Mouse (Mus musculus): Measurements from ENCODE around the gene Foxc1. TPM values are rescaled to one million over a fixed set of nuclear protein-coding genes. Genes with fewer than 3 reads are reported as not detected.
A peak's percentile ranks its signal among the peaks of the same experiment; 100 is the strongest.

Gene Foxc1
- total RNA-seq, 2 experiments from 2014 or later: 6.7 to 6.9 TPM

- no peak for DNase-seq
Observed at GRCm38 (mm10) chr13:31805831-31806427, 504 bp upstream of the Foxc1 start.

- DNase-seq: peak; percentile 62
Observed at GRCm38 (mm10) chr13:31806890-31807735, 680 bp downstream of the Foxc1 start.

- peak; percentile 53 for DNase-seq
Observed at GRCm38 (mm10) chr13:31807736-31808115, 1.3 kb downstream of the Foxc1 start.

- peak; percentile 80 for DNase-seq
Observed at GRCm38 (mm10) chr13:31808116-31808803, 1.8 kb downstream of the Foxc1 start.

- no peak for DNase-seq
Observed at GRCm38 (mm10) chr13:31808804-31809420, 2.5 kb downstream of the Foxc1 start.

GRCm38 (mm10) chr13:31809701-31810100, 3.3 kb downstream of the Foxc1 start:
- DNase-seq: no peak

GRCm38 (mm10) chr13:31810375-31810692, 3.9 kb downstream of the Foxc1 start:
- no peak for DNase-seq

GRCm38 (mm10) chr13:31810693-31811541, 4.5 kb downstream of the Foxc1 start:
- peak; percentile 57 for DNase-seq

- DNase-seq: peak; percentile 49
Observed at GRCm38 (mm10) chr13:31811542-31812021, 5.1 kb downstream of the Foxc1 start.

GRCm38 (mm10) chr13:31812701-31813100, 6.3 kb downstream of the Foxc1 start:
- no peak for DNase-seq

GRCm38 (mm10) chr13:31815383-31816003, 9.1 kb downstream of the Foxc1 start:
- DNase-seq: no peak

- no peak for DNase-seq
Observed at GRCm38 (mm10) chr13:31818337-31818736, 11.9 kb downstream of the Foxc1 start.

- DNase-seq: no peak
Observed at GRCm38 (mm10) chr13:31819664-31820405, 13.4 kb downstream of the Foxc1 start.

- DNase-seq: peak; percentile 68
Observed at GRCm38 (mm10) chr13:31820587-31821017, 14.2 kb downstream of the Foxc1 start.

GRCm38 (mm10) chr13:31821050-31821449, 14.6 kb downstream of the Foxc1 start:
- no peak for DNase-seq

- no peak for DNase-seq
Observed at GRCm38 (mm10) chr13:31823316-31823715, 16.9 kb downstream of the Foxc1 start.

GRCm38 (mm10) chr13:31825180-31825579, 18.7 kb downstream of the Foxc1 start:
- no peak for DNase-seq

GRCm38 (mm10) chr13:31827160-31827559, 20.7 kb downstream of the Foxc1 start:
- no peak for DNase-seq

- no peak for DNase-seq
Observed at GRCm38 (mm10) chr13:31827820-31828332, 21.4 kb downstream of the Foxc1 start.

- DNase-seq: no peak
Observed at GRCm38 (mm10) chr13:31828446-31828845, 22.0 kb downstream of the Foxc1 start.
